ENCODE assay signal across 9 mouse cellular contexts in the genomic region with DNA sequence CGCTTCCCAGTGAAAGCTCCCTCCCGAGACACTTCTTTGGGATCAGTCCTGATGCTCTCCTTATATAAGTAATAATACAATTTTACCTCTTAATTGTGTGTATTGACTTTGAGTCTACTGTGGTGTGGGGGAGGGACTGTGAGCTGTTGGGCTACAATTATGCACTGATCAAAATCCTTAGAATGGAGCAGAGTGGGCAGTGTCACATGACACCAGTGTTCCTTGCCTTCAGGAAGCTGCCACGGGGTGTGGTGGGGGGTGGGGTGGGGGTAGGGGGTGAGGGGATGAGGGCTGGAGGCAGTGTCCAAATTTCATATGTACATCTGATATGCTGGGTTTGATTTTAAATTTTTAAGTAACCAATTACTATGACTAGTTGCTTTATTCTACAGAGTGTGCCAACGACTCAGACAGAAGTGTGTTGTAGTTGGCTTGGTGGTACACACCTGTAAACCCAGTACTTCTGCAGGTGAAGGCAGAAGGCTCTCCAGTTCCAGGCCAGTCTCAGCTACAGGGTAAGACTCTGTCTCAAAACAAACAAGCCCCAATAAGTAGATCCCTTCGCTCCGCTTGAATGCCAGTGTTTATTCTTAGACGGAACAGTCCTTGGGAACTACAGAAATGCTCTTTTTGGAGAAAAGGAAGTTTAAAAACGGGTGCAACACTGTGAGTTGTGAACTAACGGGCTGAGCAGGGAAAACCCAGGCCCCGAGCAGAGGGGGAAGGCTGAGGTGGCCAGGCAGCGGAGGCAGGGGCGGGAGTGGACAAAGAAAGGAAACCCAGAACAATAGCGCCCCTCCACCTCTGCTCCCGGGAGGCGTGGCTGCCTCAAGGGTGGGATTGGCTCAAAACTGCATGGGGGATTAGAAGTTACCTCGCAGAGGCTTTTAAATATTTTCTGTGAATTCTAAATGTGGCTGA. TPM values are rescaled to one million over a fixed set of nuclear protein-coding genes. Genes with fewer than 3 reads are reported as not detected.
DNase-seq lines count a peak whose midpoint lies in the region; ATAC-seq and TF ChIP-seq lines count a peak whose summit lies in the region.
"Had no signal": no experiment of that assay in that cellular context is flagged by ENCODE, and none has a peak within 500 bp of the region (broad histone marks: within the 10 kb centered on the region; RNA-seq: fewer than 3 reads in every experiment).

No protein-coding gene starts in this region.

- H3K9me3 ChIP-seq in intestine, postnatal 0 days (ENCODE audit: control insufficient read depth) = no peaks in the 10 kb centered on the region
- H3K9me3 ChIP-seq in liver, postnatal 0 days (ENCODE audit: low read length) = no peaks in the 10 kb centered on the region
- H3K9me3 ChIP-seq in neural tube, embryonic 15.5 days (replicated peaks) = no peaks in the 10 kb centered on the region

- H3K27ac ChIP-seq in intestine, postnatal 0 days (ENCODE audit: low read depth, low read length) = peak overlapping the region; percentile 28; the same call in 1 of the 2 replicates
- H3K27ac ChIP-seq in liver, postnatal 0 days (ENCODE audit: low read depth) = 0 out of 2 replicates have a peak overlapping the region, but pooled peaks have one; percentile 1
- H3K27ac ChIP-seq in neural tube, embryonic 15.5 days (replicated peaks) = no peak overlapping the region

- H3K4me3 ChIP-seq in intestine, postnatal 0 days (ENCODE audit: low read depth, low read length) = peak overlapping the region; percentile 23; the same call in 1 of the 2 replicates
- H3K4me3 ChIP-seq in liver, postnatal 0 days (ENCODE audit: low read depth, low read length) = peak overlapping the region; percentile 35
- H3K4me3 ChIP-seq in neural tube, embryonic 15.5 days (replicated peaks) = peak overlapping the region; percentile 26

- 16% methylated on average over 16 of the region's 16 CpGs for WGBS in intestine, postnatal 0 days
- 18% methylated on average over 16 of the region's 16 CpGs for WGBS in liver, postnatal 0 days (ENCODE audit: insufficient replicate concordance)
- WGBS in neural tube, embryonic 15.5 days = 12% methylated on average over 16 of the region's 16 CpGs

- TF ChIP-seq EP300 in liver, postnatal 0 days (IDR thresholded peaks at IDR 0.05; ENCODE audit: low read depth) = no peak

- no peaks in the 10 kb centered on the region for H3K27me3 ChIP-seq in intestine, postnatal 0 days (replicated peaks; ENCODE audit: control insufficient read depth, insufficient read depth, low read length)
- no peaks in the 10 kb centered on the region for H3K27me3 ChIP-seq in liver, postnatal 0 days (ENCODE audit: insufficient read depth, low read length)
- H3K27me3 ChIP-seq in neural tube, embryonic 15.5 days (replicated peaks) = no peaks in the 10 kb centered on the region

- TF ChIP-seq CTCF in intestine, postnatal 0 days (IDR thresholded peaks at IDR 0.05; ENCODE audit: low read depth) = no peak
- no peak for TF ChIP-seq CTCF in liver, postnatal 0 days (IDR thresholded peaks at IDR 0.05; ENCODE audit: low read depth)

- DNase-seq in Muller cell, postnatal 12 days (ENCODE audit: inconsistent ontology term) = peak; percentile 26
- DNase-seq in embryo, embryonic 11.5 days (ENCODE audit: low read depth, low spot score) = peak; percentile 37
- peak; percentile 72 for DNase-seq in heart, adult 8-10 months (ENCODE audit: low spot score)
- peak; percentile 23 for DNase-seq in liver, postnatal 0 days
- no peak for DNase-seq in cerebellum, adult 8-10 months
- DNase-seq in cerebellum, postnatal 4 days (ENCODE audit: low spot score in 2 of 2) = no peak

- no peak for ATAC-seq in intestine, postnatal 0 days
- no peak for ATAC-seq in liver, postnatal 0 days
- ATAC-seq in neural tube, embryonic 15.5 days (ENCODE audit: low FRiP score) = no peak; the same call in 1 of the 2 replicates
- ATAC-seq: Patski had no signal

- H3K4me2 ChIP-seq in intestine, postnatal 0 days (replicated peaks; ENCODE audit: low read depth) = peak overlapping the region; percentile 61
- peak overlapping the region; percentile 66 for H3K4me2 ChIP-seq in liver, postnatal 0 days (ENCODE audit: low read depth, low read length)
- peak overlapping the region; percentile 54 for H3K4me2 ChIP-seq in neural tube, embryonic 15.5 days

- peak overlapping the region; percentile 31; the same call in 1 of the 2 replicates for H3K9ac ChIP-seq in intestine, postnatal 0 days (ENCODE audit: low read depth, low read length)
- peak overlapping the region; percentile 42; the same call in 1 of the 2 replicates for H3K9ac ChIP-seq in liver, postnatal 0 days (replicated peaks)
- no peak overlapping the region for H3K9ac ChIP-seq in neural tube, embryonic 15.5 days (replicated peaks)

- no peaks in the 10 kb centered on the region for H3K4me1 ChIP-seq in intestine, postnatal 0 days (replicated peaks; ENCODE audit: control insufficient read depth, insufficient read depth, low read length)
- H3K4me1 ChIP-seq in liver, postnatal 0 days (ENCODE audit: insufficient read depth) = peaks cover 3% of the 10 kb centered on the region; the same call in 1 of the 2 replicates
- peaks cover 6% of the 10 kb centered on the region; the same call in 1 of the 2 replicates for H3K4me1 ChIP-seq in neural tube, embryonic 15.5 days

- no peaks in the 10 kb centered on the region for H3K36me3 ChIP-seq in intestine, postnatal 0 days (ENCODE audit: control insufficient read depth, insufficient read depth)
- H3K36me3 ChIP-seq in liver, postnatal 0 days (replicated peaks; ENCODE audit: insufficient read depth, low read length) = no peaks in the 10 kb centered on the region
- no peaks in the 10 kb centered on the region for H3K36me3 ChIP-seq in neural tube, embryonic 15.5 days

RNA-seq across cellular contexts. Expression of a gene that starts 45.0 kb away (rescaled TPM):
- total RNA-seq in heart, adult 8-10 months (2022) = 10 to 100 TPM; 30.0 to 41.3 (median 37.9) TPM
- 16.7 and 17.0 TPM in 2 replicates for polyA plus RNA-seq in intestine, postnatal 0 days (2015; fragmentation: Nextera tagmentation; extraction: Ambion mirVana)
- polyA plus RNA-seq in liver, postnatal 0 days (2015; fragmentation: Nextera tagmentation; extraction: Ambion mirVana) = 14.2 and 16.0 TPM in 2 replicates
- 61.6 and 63.7 TPM in 2 replicates for polyA plus RNA-seq in neural tube, embryonic 15.5 days (2015; fragmentation: Nextera tagmentation; extraction: Ambion mirVana)

Comparison
In these comparisons a context has a peak if more than half of its experiments do, and no peak if none do; other contexts are left out.
1. DNase-seq: peak in Muller cell, postnatal 12 days (single experiment), embryo, embryonic 11.5 days (single experiment), heart, adult 8-10 months (single experiment) and liver, postnatal 0 days (single experiment); none in cerebellum, adult 8-10 months (single experiment) and cerebellum, postnatal 4 days (0 of 2).
2. Peak in every context shown above with its lines, with median percentiles within 50 percentile points of each other: H3K4me2 ChIP-seq and H3K4me3 ChIP-seq.